Mouse (Mus musculus) CH12.LX (cell line): ENCODE measurements around the gene Cry1.

Experiments
- CHD1 ChIP-seq: IDR thresholded peaks from 2 replicates; pipeline ENCODE4 v1.6.1; 2012; ENCODE audit warnings: low read depth, low read length, improper control_type of control experiment, inconsistent platforms
- CHD2 ChIP-seq: IDR thresholded peaks from 2 replicates; pipeline ENCODE4 v1.6.1; 2011; ENCODE audit warnings: low read length, improper control_type of control experiment
- CTCF ChIP-seq, 2 experiments: IDR thresholded peaks in 1 of 2; conservative IDR thresholded peaks in 1 of 2; 2 replicates each; pipeline ENCODE4 v1.5.1; 2011 to 2012; ENCODE audit warnings: low read depth in 2 of 2, low read length in 2 of 2, improper control_type of control experiment in 1 of 2, inconsistent platforms in 1 of 2, mild to moderate bottlenecking in 1 of 2, moderate library complexity in 1 of 2
- E2F4 ChIP-seq: IDR thresholded peaks from 2 replicates; pipeline ENCODE4 v1.6.1; 2011; ENCODE audit warnings: low read depth, low read length, improper control_type of control experiment; ENCODE audit not compliant: insufficient replicate concordance
- EP300 ChIP-seq: IDR thresholded peaks from 2 replicates; pipeline ENCODE4 v1.6.1; 2011; ENCODE audit warnings: low read length, improper control_type of control experiment
- GABPA ChIP-seq: IDR thresholded peaks from 2 replicates; pipeline ENCODE4 v1.6.1; 2012; ENCODE audit warnings: low read depth, low read length, improper control_type of control experiment, inconsistent platforms; ENCODE audit not compliant: insufficient replicate concordance
- JUND ChIP-seq: conservative IDR thresholded peaks from 2 replicates; pipeline ENCODE4 v1.6.1; 2011; ENCODE audit warnings: low read depth, low read length, improper control_type of control experiment
- NELFE ChIP-seq: IDR thresholded peaks from 2 replicates; pipeline ENCODE4 v1.6.1; 2011; ENCODE audit warnings: low read depth, low read length, improper control_type of control experiment
- NRF1 ChIP-seq: IDR thresholded peaks from 2 replicates; pipeline ENCODE4 v1.6.1; 2014; ENCODE audit warnings: low read depth, mild to moderate bottlenecking, inconsistent platforms, low read length, improper control_type of control experiment, moderate library complexity
- POLR2A ChIP-seq: IDR thresholded peaks from 2 replicates; pipeline ENCODE4 v1.6.1; 2011; ENCODE audit warnings: low read depth, mild to moderate bottlenecking, improper control_type of control experiment, low read length
- POLR2AphosphoS2 ChIP-seq: IDR thresholded peaks from 2 replicates; pipeline ENCODE4 v1.6.1; 2011; ENCODE audit warnings: low read depth, low read length, improper control_type of control experiment
- RCOR1 ChIP-seq: conservative IDR thresholded peaks from 2 replicates; pipeline ENCODE4 v1.6.1; 2012; ENCODE audit warnings: low read depth, mild to moderate bottlenecking, inconsistent platforms, low read length, improper control_type of control experiment
- SIN3A ChIP-seq: IDR thresholded peaks from 2 replicates; pipeline ENCODE4 v1.6.1; 2012; ENCODE audit warnings: low read length, improper control_type of control experiment, inconsistent platforms
- USF2 ChIP-seq: conservative IDR thresholded peaks from 2 replicates; pipeline ENCODE4 v1.6.1; 2011; ENCODE audit warnings: low read depth, low read length, improper control_type of control experiment

GRCm38 (mm10) chr10:85182766-85183165 is 2.1 kb downstream of the Cry1 start:
- no peak for TF ChIP-seq E2F4
- TF ChIP-seq EP300: no peak
- TF ChIP-seq POLR2AphosphoS2: no peak
- no peak for TF ChIP-seq POLR2A
- no peak for TF ChIP-seq CTCF (conservative IDR thresholded peaks at IDR 0.05 in 1 of 2, IDR thresholded peaks at IDR 0.05 in 1 of 2; ENCODE audit: low read depth in 2 of 2, low read length in 2 of 2)
- TF ChIP-seq CHD2: no peak
- TF ChIP-seq GABPA: no peak
- no peak for TF ChIP-seq RCOR1
- no peak for TF ChIP-seq NELFE
- no peak for TF ChIP-seq SIN3A
- no peak for TF ChIP-seq CHD1
- TF ChIP-seq NRF1: no peak
- no peak for TF ChIP-seq USF2
- TF ChIP-seq JUND: no peak
